Comparison of ENCODE assay signal across 35 mouse cellular contexts in the genomic region with DNA sequence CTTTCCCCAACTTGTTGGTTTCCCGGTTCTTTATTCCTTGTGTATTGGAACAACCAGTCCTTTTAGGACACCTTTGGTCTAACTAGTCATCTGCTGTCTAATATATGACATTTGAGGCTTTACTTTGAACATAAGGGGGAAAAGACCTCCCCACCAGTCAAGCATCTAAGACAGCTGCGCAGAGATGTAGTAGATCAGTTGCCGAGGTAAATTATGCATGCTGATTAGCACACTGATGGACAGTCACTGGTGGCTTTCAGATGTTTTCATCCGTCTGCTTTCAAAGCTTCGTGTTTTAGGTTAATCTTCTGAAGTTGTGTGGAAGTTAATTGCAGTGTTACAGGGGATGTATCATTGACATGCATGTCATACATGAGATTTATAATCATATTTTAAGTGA. TPM values are rescaled to one million over a fixed set of nuclear protein-coding genes. Genes with fewer than 3 reads are reported as not detected.
DNase-seq lines count a peak whose midpoint lies in the region; ATAC-seq and TF ChIP-seq lines count a peak whose summit lies in the region.
"Had no signal": no experiment of that assay in that cellular context is flagged by ENCODE, and none has a peak within 500 bp of the region (broad histone marks: within the 10 kb centered on the region; RNA-seq: fewer than 3 reads in every experiment).

No protein-coding gene starts in this region.

- no peaks in the 10 kb centered on the region for H3K9me3 ChIP-seq in hindbrain, embryonic 15.5 days
- no peaks in the 10 kb centered on the region for H3K9me3 ChIP-seq in hindbrain, postnatal 0 days (ENCODE audit: low read length)
- no peaks in the 10 kb centered on the region for H3K9me3 ChIP-seq in midbrain, embryonic 13.5 days
- no peaks in the 10 kb centered on the region for H3K9me3 ChIP-seq in midbrain, postnatal 0 days (ENCODE audit: low read length)
- H3K9me3 ChIP-seq in embryonic facial prominence, embryonic 15.5 days (replicated peaks), result no peaks in the 10 kb centered on the region
- H3K9me3 ChIP-seq: embryonic facial prominence, embryonic 12.5 days; G1E; limb, embryonic 15.5 days; liver, embryonic 13.5 days; megakaryocyte, embryonic 14.5 days; neural tube, embryonic 12.5 days had no signal

- peak overlapping the region; percentile 92; the same call in 1 of the 2 replicates for H3K27ac ChIP-seq in hindbrain, embryonic 15.5 days (replicated peaks)
- no peak overlapping the region for H3K27ac ChIP-seq in hindbrain, postnatal 0 days
- H3K27ac ChIP-seq in midbrain, embryonic 13.5 days, result no peak overlapping the region
- no peak overlapping the region for H3K27ac ChIP-seq in midbrain, postnatal 0 days (ENCODE audit: low read depth, low read length)
- H3K27ac ChIP-seq in brown adipose tissue, adult 24 weeks (replicated peaks; ENCODE audit: low read depth, low read length), result peak overlapping the region; percentile 53; the same call in 1 of the 2 replicates
- 0 out of 2 replicates have a peak overlapping the region, but pooled peaks have one; percentile 17 for H3K27ac ChIP-seq in embryonic facial prominence, embryonic 15.5 days (replicated peaks)
- H3K27ac ChIP-seq: embryonic facial prominence, embryonic 12.5 days; gastrocnemius, adult 2 months; layer of hippocampus, adult 2 months; left cerebral cortex, adult 2 months; liver, embryonic 13.5 days; neural tube, embryonic 12.5 days; stomach, postnatal 0 days had no signal

- H3K4me3 ChIP-seq in hindbrain, embryonic 15.5 days, result no peak overlapping the region
- no peak overlapping the region for H3K4me3 ChIP-seq in hindbrain, postnatal 0 days (ENCODE audit: low read length)
- H3K4me3 ChIP-seq in midbrain, embryonic 13.5 days (replicated peaks), result no peak overlapping the region
- no peak overlapping the region for H3K4me3 ChIP-seq in midbrain, postnatal 0 days (ENCODE audit: low read depth, low read length)
- H3K4me3 ChIP-seq in brown adipose tissue, adult 24 weeks (ENCODE audit: insufficient read depth, low read depth, low read length), result no peak overlapping the region
- no peak overlapping the region for H3K4me3 ChIP-seq in embryonic facial prominence, embryonic 15.5 days (replicated peaks)
- H3K4me3 ChIP-seq: embryonic facial prominence, embryonic 12.5 days; erythroblast, embryonic 14.5 days; gastrocnemius, adult 2 months; layer of hippocampus, adult 2 months; left cerebral cortex, adult 2 months; limb, embryonic 15.5 days; liver, embryonic 13.5 days; megakaryocyte, embryonic 14.5 days; neural tube, embryonic 12.5 days had no signal

- TF ChIP-seq CTCF in hindbrain, postnatal 0 days (IDR thresholded peaks at IDR 0.05; ENCODE audit: low read depth), result no peak
- TF ChIP-seq CTCF in midbrain, postnatal 0 days (IDR thresholded peaks at IDR 0.05), result no peak

- no peaks in the 10 kb centered on the region for H3K27me3 ChIP-seq in hindbrain, embryonic 15.5 days
- no peaks in the 10 kb centered on the region for H3K27me3 ChIP-seq in hindbrain, postnatal 0 days (ENCODE audit: insufficient read depth, low read length)
- H3K27me3 ChIP-seq in midbrain, embryonic 13.5 days, result no peaks in the 10 kb centered on the region
- H3K27me3 ChIP-seq in midbrain, postnatal 0 days (ENCODE audit: insufficient read depth, low read length), result no peaks in the 10 kb centered on the region
- H3K27me3 ChIP-seq in embryonic facial prominence, embryonic 15.5 days, result no peaks in the 10 kb centered on the region
- H3K27me3 ChIP-seq: embryonic facial prominence, embryonic 12.5 days; limb, embryonic 15.5 days; liver, embryonic 13.5 days; megakaryocyte, embryonic 14.5 days; neural tube, embryonic 12.5 days had no signal

- no peaks in the 10 kb centered on the region for H3K36me3 ChIP-seq in hindbrain, embryonic 15.5 days
- no peaks in the 10 kb centered on the region for H3K36me3 ChIP-seq in hindbrain, postnatal 0 days (ENCODE audit: insufficient read depth, low read length)
- H3K36me3 ChIP-seq in midbrain, embryonic 13.5 days, result peaks cover 18% of the 10 kb centered on the region
- peaks cover 3% of the 10 kb centered on the region; the same call in 1 of the 2 replicates for H3K36me3 ChIP-seq in midbrain, postnatal 0 days (ENCODE audit: insufficient read depth, low read length)
- H3K36me3 ChIP-seq in embryonic facial prominence, embryonic 15.5 days, result peaks cover 9% of the 10 kb centered on the region

- no peak overlapping the region for H3K4me2 ChIP-seq in hindbrain, embryonic 15.5 days
- H3K4me2 ChIP-seq in hindbrain, postnatal 0 days (ENCODE audit: low read depth, low read length), result no peak overlapping the region
- H3K4me2 ChIP-seq in midbrain, embryonic 13.5 days (replicated peaks), result 0 out of 2 replicates have a peak overlapping the region, but pooled peaks have one; percentile 7
- H3K4me2 ChIP-seq in midbrain, postnatal 0 days (ENCODE audit: low read depth, low read length, poor library complexity, severe bottlenecking), result no peak overlapping the region
- H3K4me2 ChIP-seq in embryonic facial prominence, embryonic 15.5 days (replicated peaks), result no peak overlapping the region
- H3K4me2 ChIP-seq: embryonic facial prominence, embryonic 12.5 days; heart, embryonic 11.5 days; limb, embryonic 15.5 days; liver, embryonic 13.5 days; neural tube, embryonic 12.5 days had no signal

- H3K9ac ChIP-seq in hindbrain, embryonic 15.5 days, result no peak overlapping the region
- H3K9ac ChIP-seq in hindbrain, postnatal 0 days (replicated peaks; ENCODE audit: low read length), result no peak overlapping the region
- no peak overlapping the region for H3K9ac ChIP-seq in midbrain, embryonic 13.5 days (replicated peaks)
- H3K9ac ChIP-seq in midbrain, postnatal 0 days (replicated peaks; ENCODE audit: low read length, poor library complexity, severe bottlenecking), result no peak overlapping the region
- no peak overlapping the region for H3K9ac ChIP-seq in embryonic facial prominence, embryonic 15.5 days
- H3K9ac ChIP-seq: embryonic facial prominence, embryonic 12.5 days; limb, embryonic 15.5 days; liver, embryonic 13.5 days; neural tube, embryonic 12.5 days had no signal

- WGBS in hindbrain, embryonic 15.5 days, result 31% methylated on average over 5 of the region's 5 CpGs
- 39% methylated on average over 5 of the region's 5 CpGs for WGBS in hindbrain, postnatal 0 days
- WGBS in midbrain, embryonic 13.5 days, result 36% methylated on average over 5 of the region's 5 CpGs
- WGBS in midbrain, postnatal 0 days, result 34% methylated on average over 5 of the region's 5 CpGs
- 36% methylated on average over 5 of the region's 5 CpGs for WGBS in embryonic facial prominence, embryonic 15.5 days

- no peak for ATAC-seq in hindbrain, embryonic 15.5 days (ENCODE audit: low FRiP score, low read depth)
- no peak for ATAC-seq in hindbrain, postnatal 0 days
- ATAC-seq in midbrain, embryonic 13.5 days, result no peak
- ATAC-seq in midbrain, postnatal 0 days (ENCODE audit: low FRiP score), result no peak
- ATAC-seq in embryonic facial prominence, embryonic 15.5 days (ENCODE audit: insufficient number of reproducible peaks, low FRiP score, low TSS enrichment, low read depth), result no peak
- ATAC-seq: forebrain, embryonic 14.5 days; lung, postnatal 0 days had no signal

- DNase-seq in hindbrain, postnatal 0 days (ENCODE audit: low spot score), result no peak
- no peak for DNase-seq in midbrain, postnatal 0 days (ENCODE audit: low spot score)
- DNase-seq in gastrocnemius, adult 18-20 months (ENCODE audit: low spot score), result no peak
- DNase-seq: adrenal gland, adult 8-10 months; B cell, adult 2 months; cerebellum, adult 9-10 months; cerebellum, postnatal 36 days; gastrocnemius, adult 2 months; gastrocnemius, postnatal 36 days; heart, adult 18-20 months; heart, postnatal 36 days; kidney, adult 11 months; kidney, postnatal 25 days; liver, embryonic 13.5 days; lung, adult 18-20 months; lung, postnatal 4 days; right cerebral cortex, postnatal 4 days; thymus, adult 18-20 months; thymus, postnatal 25 days had no signal

- peaks cover 34% of the 10 kb centered on the region for H3K4me1 ChIP-seq in hindbrain, embryonic 15.5 days (replicated peaks)
- 0 out of 2 replicates have a peak, but pooled peaks cover 4% of the 10 kb centered on the region for H3K4me1 ChIP-seq in hindbrain, postnatal 0 days (ENCODE audit: insufficient read depth, low read length)
- peaks cover 40% of the 10 kb centered on the region for H3K4me1 ChIP-seq in midbrain, embryonic 13.5 days (replicated peaks)
- H3K4me1 ChIP-seq in midbrain, postnatal 0 days (ENCODE audit: insufficient read depth, low read length), result peaks cover 3% of the 10 kb centered on the region; the same call in 1 of the 2 replicates
- no peaks in the 10 kb centered on the region for H3K4me1 ChIP-seq in brown adipose tissue, adult 24 weeks (ENCODE audit: control insufficient read depth, insufficient read depth, insufficient read length, low read length)
- H3K4me1 ChIP-seq in embryonic facial prominence, embryonic 15.5 days, result peaks cover 43% of the 10 kb centered on the region

RNA-seq across cellular contexts. Expression of gene Elovl6, which starts 5.8 kb away (rescaled TPM):
- 41.6 and 42.9 TPM in 2 replicates for polyA plus RNA-seq in hindbrain, embryonic 15.5 days (2015; fragmentation: Nextera tagmentation; extraction: Ambion mirVana)
- 49.3 and 56.1 TPM in 2 replicates for total RNA-seq in hindbrain, postnatal 0 days (2014; rRNA removed)
- polyA plus RNA-seq in hindbrain, postnatal 0 days (2015; fragmentation: Nextera tagmentation; extraction: Ambion mirVana), result 38.0 and 40.8 TPM in 2 replicates
- 31.2 and 33.6 TPM in 2 replicates for polyA plus RNA-seq in midbrain, embryonic 13.5 days (2015; fragmentation: Nextera tagmentation; extraction: Ambion mirVana)
- total RNA-seq in midbrain, postnatal 0 days (2014; rRNA removed), result 40.9 and 46.6 TPM in 2 replicates
- polyA plus RNA-seq in midbrain, postnatal 0 days (2015; fragmentation: Nextera tagmentation; extraction: Ambion mirVana), result 37.6 and 44.3 TPM in 2 replicates
- polyA plus RNA-seq in brown adipose tissue, adult 24 weeks (2012; ENCODE audit: insufficient read depth, insufficient read length, missing spikeins), result 307 and 735 TPM in 2 replicates
- polyA plus RNA-seq in embryonic facial prominence, embryonic 15.5 days (2015; fragmentation: Nextera tagmentation; extraction: Ambion mirVana), result 34.2 and 34.6 TPM in 2 replicates
- total RNA-seq in gastrocnemius, adult 18-20 months (2021), result under 1 TPM; 0.39 to 0.62 TPM

Comparison
In these comparisons a context has a peak if more than half of its experiments do, and no peak if none do; other contexts are left out.
1. H3K27ac ChIP-seq: peak in hindbrain, embryonic 15.5 days (single experiment), brown adipose tissue, adult 24 weeks (single experiment) and embryonic facial prominence, embryonic 15.5 days (single experiment); none in hindbrain, postnatal 0 days (single experiment), midbrain, embryonic 13.5 days (single experiment) and midbrain, postnatal 0 days (single experiment).